Mouse (Mus musculus): ENCODE measurements around the gene Obscn. TPM values are rescaled to one million over a fixed set of nuclear protein-coding genes. Genes with fewer than 3 reads are reported as not detected.

The Obscn gene
- total and polyA plus RNA-seq, 3 experiments = 0.09 to 0.13 (median 0.13) TPM

DNA sequence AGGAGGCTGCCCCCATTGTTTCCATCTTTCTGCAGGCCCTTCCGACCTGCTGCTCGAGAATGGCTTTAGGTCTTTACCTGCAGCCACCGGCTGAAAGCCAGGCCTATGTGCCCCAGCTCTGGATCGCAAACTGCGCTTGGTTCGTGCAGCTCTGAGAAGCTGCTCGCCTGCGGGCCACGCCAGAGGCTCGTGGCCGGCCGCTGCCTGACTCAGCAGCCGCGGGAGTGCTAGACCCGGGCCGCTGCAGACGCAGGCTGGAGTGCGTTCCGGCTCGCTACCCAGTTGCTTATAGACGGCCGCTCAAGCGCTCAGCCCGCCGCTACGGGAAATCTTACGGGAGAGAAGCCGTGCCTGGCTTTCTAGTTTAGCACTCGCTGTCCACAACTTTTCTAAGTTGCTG lies 159.1 kb downstream of the Obscn start:
- TF ChIP-seq UBTF (IDR thresholded peaks at IDR 0.05; ENCODE audit: low read depth, low read length) = 0 out of 2 replicates have a peak, but pooled peaks have one; percentile 34
- no peak for TF ChIP-seq BHLHE40 (IDR thresholded peaks at IDR 0.05; ENCODE audit: low read depth, low read length)
- TF ChIP-seq JUND (conservative IDR thresholded peaks at IDR 0.05; ENCODE audit: low read depth, low read length) = no peak
- TF ChIP-seq MEF2A (IDR thresholded peaks at IDR 0.05; ENCODE audit: borderline replicate concordance, low read depth, low read length) = no peak
- TF ChIP-seq NRF1 (IDR thresholded peaks at IDR 0.05; ENCODE audit: low read depth, low read length) = no peak; the same call in 1 of the 2 replicates
- TF ChIP-seq ELF1 (IDR thresholded peaks at IDR 0.05; ENCODE audit: low read depth, low read length) = no peak
- no peak for TF ChIP-seq CTCF (conservative IDR thresholded peaks at IDR 0.05 in 1 of 2, IDR thresholded peaks at IDR 0.05 in 1 of 2; ENCODE audit: low read depth in 2 of 2, low read length in 2 of 2)
- TF ChIP-seq ETS1 (conservative IDR thresholded peaks at IDR 0.05; ENCODE audit: low read depth, low read length) = no peak
- TF ChIP-seq MYC (IDR thresholded peaks at IDR 0.05; ENCODE audit: low read depth, low read length) = no peak
- no peak for TF ChIP-seq ZKSCAN1 (IDR thresholded peaks at IDR 0.05; ENCODE audit: borderline replicate concordance, low read depth, low read length)
- no peak for TF ChIP-seq MAFK (IDR thresholded peaks at IDR 0.05; ENCODE audit: insufficient replicate concordance, low read length)
- TF ChIP-seq CHD1 (IDR thresholded peaks at IDR 0.05; ENCODE audit: low read depth, low read length) = peak; percentile 55
- TF ChIP-seq PAX5 (IDR thresholded peaks at IDR 0.05; ENCODE audit: low read length) = no peak
- TF ChIP-seq KAT2A (IDR thresholded peaks at IDR 0.05; ENCODE audit: insufficient replicate concordance, low read length) = no peak
- no peaks in the 10 kb centered on the region for H3K27me3 ChIP-seq (replicated peaks)
- peaks cover 20 to 59% of the 10 kb centered on the region in 2 experiments for H3K4me1 ChIP-seq (ENCODE audit: control insufficient read depth in 1 of 2, insufficient read depth in 2 of 2)
- dilution Hi-C loops (cut with MboI; ENCODE audit: extremely low pct_ligation_motif_present, extremely low pct_unique_long_range_greater_than_20kb, low sequenced_read_pairs) = no loop called here
- no peaks in the 10 kb centered on the region for H3K9me3 ChIP-seq (replicated peaks; ENCODE audit: low read length)
- peak overlapping the region; percentile 40 for H3K27ac ChIP-seq (ENCODE audit: insufficient read depth, low read depth)
- peak overlapping the region; percentile 86 for H3K9ac ChIP-seq (ENCODE audit: insufficient read depth, low read depth)
- peak overlapping the region; percentile 62 for H3K4me2 ChIP-seq (ENCODE audit: insufficient read depth, low read depth, poor library complexity, severe bottlenecking)
- in situ Hi-C loops (cut with MboI; ENCODE audit: low pct_ligation_motif_present, low pct_unique_long_range_greater_than_20kb, low sequenced_read_pairs) = no loop called here
- peak; percentile 39 for DNase-seq (ENCODE audit: extremely low read depth)
- peak overlapping the region; percentile 70 to 99 (median 96) for H3K4me3 ChIP-seq (replicated peaks in 1 of 3; ENCODE audit: low read depth in 2 of 3, low read length in 2 of 3, poor library complexity in 1 of 3)
- H3K36me3 ChIP-seq (replicated peaks in 1 of 2; ENCODE audit: control insufficient read depth in 1 of 2, insufficient read depth in 1 of 2, low read length in 1 of 2) = peaks cover 2 to 45% of the 10 kb centered on the region in 2 experiments
- peaks cover 64% of the 10 kb centered on the region for H3K79me2 ChIP-seq (replicated peaks; ENCODE audit: control insufficient read depth, extremely low read depth, insufficient read depth, poor library complexity, severe bottlenecking)

DNA sequence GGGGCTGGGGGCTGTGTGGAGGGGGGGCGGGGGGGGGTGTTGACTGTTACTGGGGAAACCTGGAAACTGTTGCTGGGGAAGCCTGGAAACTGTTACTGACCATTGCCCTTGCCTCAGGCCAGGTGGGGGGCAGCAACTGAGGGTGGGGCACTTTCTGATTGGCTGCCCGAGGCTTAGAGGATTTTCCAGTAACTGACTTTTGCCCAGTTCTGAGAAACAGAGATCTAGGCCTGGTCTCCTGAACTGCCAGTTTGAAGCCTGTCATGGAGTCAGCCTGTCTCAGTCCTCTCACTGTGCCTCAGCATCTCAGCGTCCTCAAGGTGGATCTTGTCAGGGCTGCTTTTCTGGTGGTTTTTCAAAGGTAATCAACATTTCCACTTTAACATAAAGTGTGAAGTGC lies 161.8 kb downstream of the Obscn start:
- DNase-seq (ENCODE audit: extremely low read depth) = no peak
- no peak overlapping the region for H3K27ac ChIP-seq (ENCODE audit: insufficient read depth, low read depth)
- no peak overlapping the region for H3K4me2 ChIP-seq (ENCODE audit: insufficient read depth, low read depth, poor library complexity, severe bottlenecking)
- H3K36me3 ChIP-seq (replicated peaks in 1 of 2; ENCODE audit: control insufficient read depth in 1 of 2, insufficient read depth in 1 of 2, low read length in 1 of 2) = peaks cover 16 to 52% of the 10 kb centered on the region in 2 experiments
- no peaks in the 10 kb centered on the region for H3K9me3 ChIP-seq (replicated peaks; ENCODE audit: low read length)
- TF ChIP-seq USF2 (conservative IDR thresholded peaks at IDR 0.05; ENCODE audit: low read depth, low read length) = no peak
- TF ChIP-seq E2F4 (IDR thresholded peaks at IDR 0.05; ENCODE audit: insufficient replicate concordance, low read depth, low read length) = no peak
- no peak for TF ChIP-seq IRF4 (IDR thresholded peaks at IDR 0.05; ENCODE audit: low read depth, low read length)
- TF ChIP-seq POLR2A (IDR thresholded peaks at IDR 0.05; ENCODE audit: low read depth, low read length) = no peak
- TF ChIP-seq MAFK (IDR thresholded peaks at IDR 0.05; ENCODE audit: insufficient replicate concordance, low read length) = no peak
- no peak for TF ChIP-seq ETS1 (conservative IDR thresholded peaks at IDR 0.05; ENCODE audit: low read depth, low read length)
- TF ChIP-seq TCF12 (IDR thresholded peaks at IDR 0.05; ENCODE audit: low read depth, low read length) = no peak
- TF ChIP-seq CHD1 (IDR thresholded peaks at IDR 0.05; ENCODE audit: low read depth, low read length) = no peak
- TF ChIP-seq ZC3H11A (IDR thresholded peaks at IDR 0.05; ENCODE audit: low read depth, low read length) = no peak
- no peak for TF ChIP-seq ZMIZ1 (IDR thresholded peaks at IDR 0.05; ENCODE audit: low read depth, low read length)
- TF ChIP-seq CHD2 (IDR thresholded peaks at IDR 0.05; ENCODE audit: low read length) = no peak
- TF ChIP-seq ZKSCAN1 (IDR thresholded peaks at IDR 0.05; ENCODE audit: borderline replicate concordance, low read depth, low read length) = no peak
- TF ChIP-seq EP300 (IDR thresholded peaks at IDR 0.05; ENCODE audit: low read length) = no peak
- no peak for TF ChIP-seq RAD21 (IDR thresholded peaks at IDR 0.05; ENCODE audit: low read depth, low read length)
- no peak for TF ChIP-seq MAZ (IDR thresholded peaks at IDR 0.05; ENCODE audit: low read depth, low read length)
- TF ChIP-seq MYC (IDR thresholded peaks at IDR 0.05; ENCODE audit: low read depth, low read length) = no peak
- no peak for TF ChIP-seq MXI1 (IDR thresholded peaks at IDR 0.05; ENCODE audit: low read depth, low read length)
- TF ChIP-seq TBP (conservative IDR thresholded peaks at IDR 0.05; ENCODE audit: low read depth, low read length) = no peak
- no peak for TF ChIP-seq UBTF (IDR thresholded peaks at IDR 0.05; ENCODE audit: low read depth, low read length)
- TF ChIP-seq JUN (IDR thresholded peaks at IDR 0.05; ENCODE audit: insufficient read depth, low read depth, low read length) = no peak
- in situ Hi-C loops (cut with MboI; ENCODE audit: low pct_ligation_motif_present, low pct_unique_long_range_greater_than_20kb, low sequenced_read_pairs) = no loop called here
- H3K27me3 ChIP-seq (replicated peaks) = no peaks in the 10 kb centered on the region
- no peak overlapping the region; the same call in 1 of the 2 replicates for H3K9ac ChIP-seq (ENCODE audit: insufficient read depth, low read depth)
- peaks cover 14 to 68% of the 10 kb centered on the region in 2 experiments for H3K4me1 ChIP-seq (ENCODE audit: control insufficient read depth in 1 of 2, insufficient read depth in 2 of 2)
- dilution Hi-C loops (cut with MboI; ENCODE audit: extremely low pct_ligation_motif_present, extremely low pct_unique_long_range_greater_than_20kb, low sequenced_read_pairs) = no loop called here
- H3K4me3 ChIP-seq (replicated peaks in 1 of 3; ENCODE audit: low read depth in 2 of 3, low read length in 2 of 3, poor library complexity in 1 of 3) = no peak overlapping the region
- peaks cover 46% of the 10 kb centered on the region for H3K79me2 ChIP-seq (replicated peaks; ENCODE audit: control insufficient read depth, extremely low read depth, insufficient read depth, poor library complexity, severe bottlenecking)
